Mouse (Mus musculus) left cerebral cortex, adult 11 months (tissue): ENCODE results near the gene Git1.
"Not testable (repeated sequence)": the region's sequence is repeated elsewhere in the genome, so short reads cannot be mapped to it uniquely, and the experiment has no call there.

ENCODE experiments used
- DNase-seq: peaks from one replicate; pipeline ENCODE4 v3.0.0; 2022; ENCODE audit warnings: low spot score

Gene Git1

GRCm38 (mm10) chr11:77520601-77521529, 27.5 kb downstream of the Git1 start:
- DNase-seq = no peak

DNA sequence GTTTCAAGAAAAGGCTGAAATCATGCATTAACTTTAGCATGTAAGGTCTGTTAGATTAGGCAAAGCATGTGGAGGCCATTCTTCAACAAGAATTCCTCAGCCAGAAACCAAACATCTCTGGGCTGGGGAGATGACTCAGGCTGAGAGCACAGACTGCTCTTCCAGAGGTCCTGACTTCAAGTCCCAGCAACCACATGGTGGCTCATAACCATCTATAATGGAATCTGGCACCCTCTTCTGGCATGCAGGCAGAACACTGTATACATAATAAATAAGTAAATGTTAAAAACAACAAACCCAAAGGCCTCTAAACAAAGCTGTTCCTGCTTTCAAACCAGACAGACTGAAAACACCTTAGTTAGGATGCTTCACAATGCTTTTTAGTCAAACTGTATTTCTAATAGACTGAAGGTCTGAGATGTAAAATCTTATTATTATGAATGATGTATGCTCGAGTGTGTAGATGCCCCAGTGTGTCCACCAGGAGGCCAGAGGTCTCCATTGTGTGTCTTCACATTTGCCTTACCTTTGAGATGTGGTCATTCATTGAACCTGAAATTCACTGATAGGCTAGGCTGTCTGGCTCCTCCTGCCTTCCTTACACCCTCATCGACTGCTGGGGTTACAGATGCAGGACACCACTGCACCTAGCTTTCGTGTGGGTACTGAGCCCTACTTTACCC, 32.6 kb downstream of the Git1 start:
- DNase-seq = no peak

GRCm38 (mm10) chr11:77528420-77528819, 35.1 kb downstream of the Git1 start:
- not testable (repeated sequence) for DNase-seq

- DNase-seq = no peak
Measured at GRCm38 (mm10) chr11:77529644-77530043, 36.3 kb downstream of the Git1 start.

DNA sequence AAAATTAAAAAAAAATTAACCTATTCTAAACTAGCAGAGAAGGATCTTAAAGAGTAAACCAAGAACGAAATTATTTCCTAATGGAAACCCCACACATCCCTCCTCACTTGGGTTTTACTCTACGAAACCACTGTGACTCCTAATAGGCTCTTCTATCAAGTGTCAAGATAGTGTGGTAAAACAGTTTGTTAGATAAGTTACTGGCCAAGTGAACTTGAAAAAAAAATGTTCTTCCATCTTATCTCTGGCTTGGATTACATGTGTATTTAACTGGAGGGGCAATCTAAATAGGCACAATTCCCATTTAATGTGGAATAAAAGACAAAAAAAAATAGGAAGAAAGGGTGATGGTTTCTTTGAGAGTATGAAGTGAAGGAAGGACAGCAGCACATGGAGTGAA, 37.5 kb downstream of the Git1 start:
- no peak for DNase-seq

DNA sequence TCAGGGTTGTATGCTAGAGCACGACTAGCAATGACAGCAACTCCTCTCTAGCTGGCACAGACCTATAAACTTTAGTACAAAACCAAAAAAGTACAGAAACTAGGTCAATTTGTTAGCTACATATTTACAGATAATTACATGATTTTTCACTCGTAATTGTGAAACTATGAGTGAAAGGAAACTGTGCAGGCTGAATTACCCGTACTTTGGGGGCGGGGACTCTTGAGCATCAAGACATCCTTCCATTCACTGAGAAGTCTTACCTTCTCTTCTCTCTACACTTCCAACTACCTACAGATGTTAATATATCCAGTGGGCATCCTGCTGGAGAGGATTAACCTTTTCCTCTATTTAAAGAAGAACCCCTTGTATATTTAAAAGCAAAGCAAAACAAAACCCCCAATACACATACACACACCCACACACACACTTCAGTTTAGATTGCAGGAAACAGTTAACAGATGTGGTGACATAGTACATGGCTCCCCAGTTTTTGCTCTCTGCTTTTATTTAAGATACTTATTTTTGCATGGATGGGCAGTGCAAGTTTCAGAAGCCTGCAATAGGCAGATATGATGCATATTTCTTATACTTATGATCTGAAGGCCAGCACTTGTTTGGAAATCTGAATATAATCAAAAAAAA, 39.0 kb downstream of the Git1 start:
- no peak for DNase-seq

DNA sequence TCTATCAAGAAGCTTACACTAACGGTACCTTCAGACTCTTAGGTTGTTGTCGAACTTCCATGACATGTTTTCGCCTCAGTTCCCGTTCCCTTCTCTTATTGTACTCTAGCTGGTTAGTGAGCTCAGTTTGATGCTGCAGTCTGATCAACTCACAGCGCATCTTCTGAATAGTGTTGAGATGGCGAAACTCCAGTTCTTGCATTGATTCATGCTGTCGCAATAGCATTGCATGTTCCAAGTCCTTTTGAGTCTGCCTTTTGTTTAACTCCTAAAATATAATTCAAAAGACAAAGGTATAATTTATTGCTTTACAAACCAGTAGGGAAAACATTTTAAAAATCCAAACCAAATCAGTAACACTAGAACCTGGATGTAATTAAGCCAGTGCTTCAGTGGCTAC, 51.9 kb downstream of the Git1 start:
- no peak for DNase-seq
